Mouse (Mus musculus) MEL (cell line): ENCODE measurements around the gene Gria1. TPM values are rescaled to one million over a fixed set of nuclear protein-coding genes. Genes with fewer than 3 reads are reported as not detected.

Experiments
- DNase-seq: peaks from one replicate; pipeline ENCODE4 v3.0.0; 2011; ENCODE audit warnings: low read depth, low spot score
- H3K27ac ChIP-seq: 2 replicates; pipeline ENCODE4 v1.5.1; 2012; ENCODE audit warnings: low read depth, mild to moderate bottlenecking, control low read depth, low read length, moderate library complexity; ENCODE audit not compliant: control insufficient read depth
- H3K27me3 ChIP-seq, 2 experiments: fragments of 150-350 bp in 1 of 2; sonication (generic) in 1 of 2; 2 replicates each; pipeline ENCODE4 v1.6.1; 2012; ENCODE audit warnings: low read length in 2 of 2, mild to moderate bottlenecking in 2 of 2, improper control_type of control experiment in 1 of 2, moderate library complexity in 1 of 2; ENCODE audit not compliant: insufficient read depth in 2 of 2, control insufficient read depth in 1 of 2
- H3K36me3 ChIP-seq, 2 experiments: 2 replicates each; pipeline ENCODE4 v1.6.1; 2012 to 2014; ENCODE audit warnings: low read length in 2 of 2, improper control_type of control experiment in 1 of 2, inconsistent platforms in 1 of 2, mild to moderate bottlenecking in 1 of 2; ENCODE audit not compliant: insufficient read depth in 2 of 2, control insufficient read depth in 1 of 2
- H3K4me1 ChIP-seq, 2 experiments: fragments of 150-350 bp in 1 of 2; sonication (generic) in 1 of 2; 2 replicates each; pipeline ENCODE4 v1.6.1; 2012; ENCODE audit warnings: low read length in 2 of 2, improper control_type of control experiment in 1 of 2, mild to moderate bottlenecking in 1 of 2; ENCODE audit not compliant: insufficient read depth in 2 of 2, control insufficient read depth in 1 of 2
- H3K4me3 ChIP-seq, 2 experiments: fragments of 150-350 bp in 1 of 2; sonication (generic) in 1 of 2; 2 replicates each; pipeline ENCODE4 v1.5.1; 2012; ENCODE audit warnings: low read depth in 2 of 2, low read length in 2 of 2, mild to moderate bottlenecking in 2 of 2, moderate library complexity in 2 of 2, control low read depth in 1 of 2, improper control_type of control experiment in 1 of 2; ENCODE audit not compliant: control insufficient read depth in 1 of 2, insufficient read depth in 1 of 2
- H3K79me2 ChIP-seq: 2 replicates; pipeline ENCODE4 v1.6.1; 2012; ENCODE audit warnings: mild to moderate bottlenecking, low read length, moderate library complexity; ENCODE audit not compliant: control insufficient read depth, poor library complexity, insufficient read depth
- H3K9ac ChIP-seq: 2 replicates; pipeline ENCODE4 v1.6.1; 2012; ENCODE audit warnings: low read depth, mild to moderate bottlenecking, control low read depth, low read length, moderate library complexity; ENCODE audit not compliant: control insufficient read depth, poor library complexity, severe bottlenecking
- H3K9me3 ChIP-seq: fragments of 150-350 bp; sonication (generic); replicated peaks from 2 replicates; pipeline ENCODE4 v1.6.1; 2012; ENCODE audit warnings: mild to moderate bottlenecking, low read length, improper control_type of control experiment, moderate library complexity; ENCODE audit not compliant: insufficient read depth
- BHLHE40 ChIP-seq: IDR thresholded peaks from 2 replicates; pipeline ENCODE4 v1.6.1; 2012; ENCODE audit warnings: low read depth, mild to moderate bottlenecking, inconsistent platforms, low read length, improper control_type of control experiment, borderline replicate concordance
- CHD2 ChIP-seq: IDR thresholded peaks from 2 replicates; pipeline ENCODE4 v1.6.1; 2011; ENCODE audit warnings: low read length, improper control_type of control experiment
- GATA1 ChIP-seq: IDR thresholded peaks from 2 replicates; pipeline ENCODE4 v1.6.1; 2011; ENCODE audit warnings: low read depth, low read length, improper control_type of control experiment
- KAT2A ChIP-seq: conservative IDR thresholded peaks from 2 replicates; pipeline ENCODE4 v1.6.1; 2012; ENCODE audit warnings: low read depth, low read length, improper control_type of control experiment, inconsistent platforms
- MAFK ChIP-seq: IDR thresholded peaks from 2 replicates; pipeline ENCODE4 v1.6.1; 2011; ENCODE audit warnings: low read depth, mild to moderate bottlenecking, low read length, improper control_type of control experiment, borderline replicate concordance
- NELFE ChIP-seq: IDR thresholded peaks from 2 replicates; pipeline ENCODE4 v1.6.1; 2011; ENCODE audit warnings: low read depth, low read length, improper control_type of control experiment
- POLR2AphosphoS5 ChIP-seq: IDR thresholded peaks from 2 replicates; pipeline ENCODE4 v1.6.1; 2012; ENCODE audit warnings: low read depth, borderline replicate concordance, mild to moderate bottlenecking, inconsistent platforms, low read length, moderate library complexity, mixed read lengths
- RAD21 ChIP-seq: IDR thresholded peaks from 2 replicates; pipeline ENCODE4 v1.6.1; 2011; ENCODE audit warnings: mild to moderate bottlenecking, low read depth, low read length, improper control_type of control experiment
- SIN3A ChIP-seq: IDR thresholded peaks from 2 replicates; pipeline ENCODE4 v1.6.1; 2012; ENCODE audit warnings: low read length, improper control_type of control experiment, inconsistent platforms
- TAL1 ChIP-seq: IDR thresholded peaks from 2 replicates; pipeline ENCODE4 v1.6.1; 2012; ENCODE audit warnings: mild to moderate bottlenecking, inconsistent platforms, low read length, moderate library complexity, mixed read lengths
- TBP ChIP-seq: IDR thresholded peaks from 2 replicates; pipeline ENCODE4 v1.8.0; 2011; ENCODE audit warnings: low read depth, low read length, improper control_type of control experiment
- TCF12 ChIP-seq: IDR thresholded peaks from 2 replicates; pipeline ENCODE4 v1.6.1; 2014; ENCODE audit warnings: low read depth, mild to moderate bottlenecking, inconsistent platforms, low read length, improper control_type of control experiment, moderate library complexity
- USF1 ChIP-seq: IDR thresholded peaks from 2 replicates; pipeline ENCODE4 v1.6.1; 2014; ENCODE audit warnings: low read depth, mild to moderate bottlenecking, inconsistent platforms, low read length, improper control_type of control experiment, moderate library complexity
- USF2 ChIP-seq, 2 experiments: IDR thresholded peaks; 2 replicates each; pipeline ENCODE4 v1.6.1; 2011 to 2012; ENCODE audit warnings: improper control_type of control experiment in 2 of 2, low read length in 2 of 2, borderline replicate concordance in 1 of 2, inconsistent platforms in 1 of 2, low read depth in 1 of 2, mild to moderate bottlenecking in 1 of 2; ENCODE audit not compliant: insufficient read depth in 1 of 2
- polyA plus RNA-seq, 2 experiments: library from polyadenylated mRNA; stranded (reverse) in 1 of 2; unstranded in 1 of 2; fragments of >175 nt in 1 of 2; fragments of >200 nt in 1 of 2; gene quantifications; 2 replicates each; pipeline versions ENCODE4 v1.2.1 to v1.2.4; 2012; ENCODE audit warnings: low replicate concordance in 2 of 2, low read depth in 1 of 2; ENCODE audit not compliant: insufficient read length in 2 of 2, insufficient read depth in 1 of 2, missing spikeins in 1 of 2
- total RNA-seq: library from RNA; depleted of rRNA; stranded (reverse); fragments of 300-350 nt; gene quantifications from 2 replicates; pipeline ENCODE4 v1.2.3, GENCODE M21; 2012

Gria1 gene
- total and polyA plus RNA-seq, 3 experiments: not detected

DNA sequence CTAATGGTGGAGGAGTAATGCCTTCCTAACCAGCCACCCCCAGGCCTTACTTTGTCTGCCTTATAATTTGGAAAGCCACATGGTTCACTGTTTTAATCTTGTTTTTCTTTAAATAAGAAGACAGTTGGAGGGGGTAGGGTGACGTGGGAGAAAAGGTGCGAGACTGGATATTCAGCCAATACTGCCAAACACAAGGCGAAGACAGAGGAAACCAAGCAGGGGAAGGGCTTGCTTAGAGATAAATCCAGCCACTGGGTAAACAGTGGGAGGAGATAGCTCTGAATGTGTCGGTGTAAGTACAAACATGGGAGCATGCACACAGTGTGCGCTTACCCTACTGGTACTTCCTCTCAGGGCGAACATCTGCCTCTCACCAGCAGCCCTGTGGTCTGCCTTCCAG, 233.4 kb downstream of the Gria1 start:
- Histone ChIP-seq H3K9ac (no peak overlapping the region), H3K79me2 (no peaks in the 10 kb centered on the region), H3K4me1 (no peaks in the 10 kb centered on the region), H3K36me3 (no peaks in the 10 kb centered on the region), H3K4me3 (no peak overlapping the region), H3K27ac (no peak overlapping the region), H3K9me3 (no peaks in the 10 kb centered on the region; the same call in 1 of the 2 replicates), H3K27me3 (no peaks in the 10 kb centered on the region)
- DNase-seq: no peak
- TF ChIP-seq NELFE: no peak
- TF ChIP-seq, all 39 proteins: peak for 0

DNA sequence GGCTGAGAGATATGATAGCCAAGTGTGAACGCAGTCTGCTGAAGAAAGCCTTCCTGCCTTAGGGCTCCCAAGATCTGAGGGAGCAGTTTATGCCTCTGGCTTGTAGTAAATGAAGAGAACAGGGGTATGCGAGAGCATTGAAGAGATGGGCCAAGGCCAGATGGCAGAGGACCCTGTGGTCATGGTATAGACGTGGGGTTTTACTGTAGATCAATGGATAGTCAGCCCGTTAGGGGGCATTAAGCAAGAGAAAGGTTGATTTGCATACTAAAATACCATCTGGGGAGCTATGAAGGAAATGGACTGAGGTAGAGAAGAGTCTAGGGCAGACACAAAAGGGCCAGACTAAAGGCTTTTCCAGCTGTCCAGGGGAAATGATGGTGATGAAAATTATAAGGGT, 237.7 kb downstream of the Gria1 start:
- TF ChIP-seq BHLHE40 (no peak), KAT2A (no peak)
- Histone ChIP-seq H3K27me3 (no peaks in the 10 kb centered on the region), H3K36me3 (no peaks in the 10 kb centered on the region), H3K79me2 (no peaks in the 10 kb centered on the region), H3K9ac (no peak overlapping the region), H3K9me3 (no peaks in the 10 kb centered on the region), H3K4me3 (no peak overlapping the region), H3K4me1 (no peaks in the 10 kb centered on the region), H3K27ac (no peak overlapping the region)
- no peak for DNase-seq

DNA sequence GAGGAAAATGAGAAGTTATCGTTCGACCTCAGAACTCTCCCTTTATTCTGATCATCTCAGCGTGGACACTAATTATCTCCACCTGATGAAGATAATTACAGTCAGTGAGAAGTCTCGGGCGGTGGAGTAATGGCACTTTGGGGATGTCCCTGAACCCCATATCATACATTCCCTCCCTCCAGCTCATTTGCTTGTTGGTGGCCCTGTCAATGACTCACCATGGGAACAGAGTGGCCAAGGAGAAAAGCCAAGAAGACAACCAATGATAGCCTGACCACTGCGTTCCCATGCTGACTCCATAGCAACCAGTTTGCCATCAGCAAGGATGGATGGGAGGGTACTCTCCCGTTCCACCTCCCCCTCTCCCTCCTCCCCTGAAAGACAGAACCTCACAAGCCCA, 238.9 kb downstream of the Gria1 start:
- no peak overlapping the region for H3K9ac ChIP-seq
- H3K27me3 ChIP-seq: no peaks in the 10 kb centered on the region
- H3K4me3 ChIP-seq: no peak overlapping the region
- no peaks in the 10 kb centered on the region for H3K36me3 ChIP-seq
- TF ChIP-seq MAFK (no peak), GATA1 (no peak), TAL1 (no peak), TBP (no peak), TCF12 (no peak), CHD2 (no peak)
- DNase-seq: no peak
- no peaks in the 10 kb centered on the region for H3K79me2 ChIP-seq
- no peaks in the 10 kb centered on the region for H3K9me3 ChIP-seq
- H3K27ac ChIP-seq: no peak overlapping the region
- no peaks in the 10 kb centered on the region for H3K4me1 ChIP-seq

DNA sequence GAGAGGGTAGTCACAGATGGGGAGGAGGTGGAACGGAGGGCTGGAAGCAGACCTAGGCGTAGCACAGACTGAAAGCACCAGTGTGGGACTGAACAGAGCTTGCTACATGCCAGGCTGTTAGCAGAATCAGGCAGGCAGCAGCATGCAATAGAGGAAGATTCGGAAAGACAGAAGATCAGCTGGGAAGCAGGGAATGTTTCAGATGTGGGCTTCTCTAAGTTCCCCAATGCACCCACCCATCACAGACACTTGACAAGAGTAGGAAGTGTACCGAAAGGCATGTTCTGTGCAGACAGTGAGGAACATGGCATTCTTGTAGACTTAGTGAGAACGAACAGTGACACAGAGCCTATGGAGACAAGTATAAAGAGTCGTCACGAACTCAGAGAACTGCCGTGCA, 260.5 kb downstream of the Gria1 start:
- DNase-seq: no peak
- Histone ChIP-seq H3K9ac (no peak overlapping the region), H3K36me3 (no peaks in the 10 kb centered on the region), H3K4me3 (no peak overlapping the region), H3K9me3 (no peaks in the 10 kb centered on the region), H3K4me1 (no peaks in the 10 kb centered on the region), H3K79me2 (no peaks in the 10 kb centered on the region), H3K27me3 (no peaks in the 10 kb centered on the region), H3K27ac (no peak overlapping the region)
- no peak for TF ChIP-seq SIN3A
- TF ChIP-seq USF1: no peak
- no peak for TF ChIP-seq USF2 (IDR thresholded peaks at IDR 0.05; ENCODE audit: borderline replicate concordance in 1 of 2, insufficient read depth in 1 of 2, low read depth in 1 of 2, low read length in 2 of 2)
- no peak for TF ChIP-seq KAT2A
- TF ChIP-seq TCF12: no peak
- no peak for TF ChIP-seq RAD21
- TF ChIP-seq NELFE: no peak
- no peak for TF ChIP-seq POLR2AphosphoS5
